In genomic region chr7:134099010-134099409, GRCm38 (mm10) we compare ENCODE assay signal across 22 mouse cellular contexts.
A peak's percentile ranks its signal among the peaks of the same experiment; 100 is the strongest.
DNase-seq lines count a peak whose midpoint lies in the region; ATAC-seq and TF ChIP-seq lines count a peak whose summit lies in the region.
"Had no signal": no experiment of that assay in that cellular context is flagged by ENCODE, and none has a peak within 500 bp of the region (broad histone marks: within the 10 kb centered on the region; RNA-seq: fewer than 3 reads in every experiment).

No protein-coding gene starts in this region.

- H3K27me3 ChIP-seq in hindbrain, postnatal 0 days (ENCODE audit: insufficient read depth, low read length): no peaks in the 10 kb centered on the region
- no peaks in the 10 kb centered on the region for H3K27me3 ChIP-seq in hindbrain, embryonic 11.5 days (ENCODE audit: control insufficient read depth, insufficient read depth, low read length)
- no peaks in the 10 kb centered on the region for H3K27me3 ChIP-seq in limb, embryonic 12.5 days
- no peaks in the 10 kb centered on the region for H3K27me3 ChIP-seq in limb, embryonic 10.5 days (ENCODE audit: low read depth, poor library complexity, severe bottlenecking)
- H3K27me3 ChIP-seq in midbrain, embryonic 16.5 days (ENCODE audit: control insufficient read depth, insufficient read depth, low read depth, low read length): no peaks in the 10 kb centered on the region
- no peaks in the 10 kb centered on the region for H3K27me3 ChIP-seq in midbrain, embryonic 15.5 days (replicated peaks)
- H3K27me3 ChIP-seq: CH12.LX; intestine, embryonic 15.5 days; limb, embryonic 15.5 days had no signal

- no peak overlapping the region for H3K9ac ChIP-seq in hindbrain, postnatal 0 days (replicated peaks; ENCODE audit: low read length)
- no peak overlapping the region for H3K9ac ChIP-seq in hindbrain, embryonic 11.5 days (ENCODE audit: low read depth, low read length)
- H3K9ac ChIP-seq in limb, embryonic 12.5 days (replicated peaks): no peak overlapping the region
- H3K9ac ChIP-seq in midbrain, embryonic 16.5 days (ENCODE audit: low read depth, low read length): no peak overlapping the region
- H3K9ac ChIP-seq in midbrain, embryonic 15.5 days: no peak overlapping the region
- H3K9ac ChIP-seq: intestine, embryonic 15.5 days; limb, embryonic 15.5 days; liver, embryonic 14.5 days had no signal

- H3K4me3 ChIP-seq in hindbrain, postnatal 0 days (ENCODE audit: low read length): no peak overlapping the region
- no peak overlapping the region for H3K4me3 ChIP-seq in hindbrain, embryonic 11.5 days (ENCODE audit: low read depth, low read length)
- H3K4me3 ChIP-seq in limb, embryonic 12.5 days (replicated peaks): no peak overlapping the region
- no peak overlapping the region for H3K4me3 ChIP-seq in limb, embryonic 10.5 days
- no peak overlapping the region for H3K4me3 ChIP-seq in midbrain, embryonic 16.5 days (ENCODE audit: low read depth, low read length)
- H3K4me3 ChIP-seq in midbrain, embryonic 15.5 days: no peak overlapping the region
- no peak overlapping the region for H3K4me3 ChIP-seq in embryonic fibroblast, embryonic 13.5 days (ENCODE audit: insufficient read depth, low read length)
- H3K4me3 ChIP-seq: heart, embryonic 10.5 days; hindbrain, embryonic 10.5 days; intestine, embryonic 15.5 days; layer of hippocampus, adult 2 months; limb, embryonic 15.5 days had no signal

- no peak for TF ChIP-seq CTCF in hindbrain, postnatal 0 days (IDR thresholded peaks at IDR 0.05; ENCODE audit: low read depth)
- TF ChIP-seq CTCF in embryonic fibroblast, embryonic 13.5 days (IDR thresholded peaks at IDR 0.05; ENCODE audit: borderline replicate concordance, insufficient read depth, low read length): no peak

- no peak overlapping the region for H3K27ac ChIP-seq in hindbrain, postnatal 0 days
- no peak overlapping the region for H3K27ac ChIP-seq in hindbrain, embryonic 11.5 days (ENCODE audit: low read depth, low read length)
- H3K27ac ChIP-seq in limb, embryonic 12.5 days: 0 out of 2 replicates have a peak overlapping the region, but pooled peaks have one; percentile 50
- no peak overlapping the region for H3K27ac ChIP-seq in limb, embryonic 10.5 days
- H3K27ac ChIP-seq in midbrain, embryonic 16.5 days (ENCODE audit: low read length): 0 out of 2 replicates have a peak overlapping the region, but pooled peaks have one; percentile 3
- H3K27ac ChIP-seq in midbrain, embryonic 15.5 days: no peak overlapping the region
- peak overlapping the region; percentile 21; the same call in 1 of the 2 replicates for H3K27ac ChIP-seq in embryonic fibroblast, embryonic 13.5 days (ENCODE audit: insufficient read depth, low read length)
- H3K27ac ChIP-seq: heart, embryonic 10.5 days; hindbrain, embryonic 10.5 days; intestine, embryonic 15.5 days; layer of hippocampus, adult 2 months; liver, embryonic 14.5 days had no signal

- 47% methylated on average over 4 of the region's 4 CpGs for WGBS in hindbrain, postnatal 0 days
- WGBS in hindbrain, embryonic 11.5 days: 63% methylated on average over 4 of the region's 4 CpGs
- 57% methylated on average over 4 of the region's 4 CpGs for WGBS in limb, embryonic 12.5 days
- 78% methylated on average over 4 of the region's 4 CpGs for whole genome bisulfite sequencing in limb, embryonic 10.5 days
- 58% methylated on average over 4 of the region's 4 CpGs for WGBS in midbrain, embryonic 16.5 days
- 51% methylated on average over 4 of the region's 4 CpGs for WGBS in midbrain, embryonic 15.5 days

- H3K4me2 ChIP-seq in hindbrain, postnatal 0 days (ENCODE audit: low read depth, low read length): no peak overlapping the region
- H3K4me2 ChIP-seq in hindbrain, embryonic 11.5 days (replicated peaks; ENCODE audit: low read depth, low read length): no peak overlapping the region
- H3K4me2 ChIP-seq in limb, embryonic 12.5 days: no peak overlapping the region
- H3K4me2 ChIP-seq in midbrain, embryonic 16.5 days (ENCODE audit: low read length): no peak overlapping the region
- H3K4me2 ChIP-seq in midbrain, embryonic 15.5 days: no peak overlapping the region
- H3K4me2 ChIP-seq: intestine, embryonic 15.5 days; limb, embryonic 15.5 days had no signal

- no peak for TF ChIP-seq POLR2A in embryonic fibroblast, embryonic 13.5 days (IDR thresholded peaks at IDR 0.05; ENCODE audit: low read depth, low read length)

- ATAC-seq in hindbrain, postnatal 0 days: no peak
- no peak for ATAC-seq in hindbrain, embryonic 11.5 days (ENCODE audit: low FRiP score)
- no peak; the same call in 1 of the 2 replicates for ATAC-seq in limb, embryonic 12.5 days (ENCODE audit: insufficient number of reproducible peaks, insufficient read depth, low FRiP score, low TSS enrichment, low read depth)
- no peak for ATAC-seq in midbrain, embryonic 16.5 days
- ATAC-seq in midbrain, embryonic 15.5 days (replicated peaks): no peak
- ATAC-seq: forebrain, embryonic 14.5 days; intestine, embryonic 15.5 days had no signal

- H3K9me3 ChIP-seq in hindbrain, postnatal 0 days (ENCODE audit: low read length): no peaks in the 10 kb centered on the region
- no peaks in the 10 kb centered on the region for H3K9me3 ChIP-seq in hindbrain, embryonic 11.5 days (ENCODE audit: control insufficient read depth, low read length)
- H3K9me3 ChIP-seq in limb, embryonic 12.5 days: no peaks in the 10 kb centered on the region
- H3K9me3 ChIP-seq in limb, embryonic 10.5 days (replicated peaks): no peaks in the 10 kb centered on the region
- no peaks in the 10 kb centered on the region for H3K9me3 ChIP-seq in midbrain, embryonic 16.5 days (replicated peaks; ENCODE audit: control insufficient read depth, low read length, poor library complexity, severe bottlenecking)
- H3K9me3 ChIP-seq in midbrain, embryonic 15.5 days: no peaks in the 10 kb centered on the region
- H3K9me3 ChIP-seq: heart, embryonic 10.5 days; hindbrain, embryonic 10.5 days; intestine, embryonic 15.5 days; limb, embryonic 15.5 days had no signal

- H3K4me1 ChIP-seq in hindbrain, postnatal 0 days (ENCODE audit: insufficient read depth, low read length): no peaks in the 10 kb centered on the region
- H3K4me1 ChIP-seq in hindbrain, embryonic 11.5 days (replicated peaks; ENCODE audit: control insufficient read depth, insufficient read depth, low read length): no peaks in the 10 kb centered on the region
- peaks cover 14% of the 10 kb centered on the region for H3K4me1 ChIP-seq in limb, embryonic 12.5 days (replicated peaks)
- peaks cover 4% of the 10 kb centered on the region for H3K4me1 ChIP-seq in limb, embryonic 10.5 days
- no peaks in the 10 kb centered on the region for H3K4me1 ChIP-seq in midbrain, embryonic 16.5 days (ENCODE audit: control insufficient read depth, insufficient read depth, low read length)
- no peaks in the 10 kb centered on the region for H3K4me1 ChIP-seq in midbrain, embryonic 15.5 days
- H3K4me1 ChIP-seq in embryonic fibroblast, embryonic 13.5 days (ENCODE audit: control insufficient read depth, insufficient read depth, low read length): peaks cover 6% of the 10 kb centered on the region; the same call in 1 of the 2 replicates
- H3K4me1 ChIP-seq: intestine, embryonic 15.5 days had no signal

- H3K36me3 ChIP-seq in hindbrain, postnatal 0 days (ENCODE audit: insufficient read depth, low read length): no peaks in the 10 kb centered on the region
- H3K36me3 ChIP-seq in hindbrain, embryonic 11.5 days (ENCODE audit: control insufficient read depth, insufficient read depth, low read length): no peaks in the 10 kb centered on the region
- no peaks in the 10 kb centered on the region for H3K36me3 ChIP-seq in limb, embryonic 12.5 days
- H3K36me3 ChIP-seq in limb, embryonic 10.5 days: no peaks in the 10 kb centered on the region
- no peaks in the 10 kb centered on the region for H3K36me3 ChIP-seq in midbrain, embryonic 16.5 days (ENCODE audit: control insufficient read depth, insufficient read depth, low read length)
- H3K36me3 ChIP-seq in midbrain, embryonic 15.5 days (replicated peaks): no peaks in the 10 kb centered on the region
- H3K36me3 ChIP-seq: G1E; heart, embryonic 10.5 days; hindbrain, embryonic 10.5 days; intestine, embryonic 15.5 days; limb, embryonic 15.5 days had no signal

- DNase-seq in hindbrain, postnatal 0 days (ENCODE audit: low spot score): peak; percentile 23
- no peak for DNase-seq in hindbrain, embryonic 11.5 days (ENCODE audit: low spot score)
- no peak for DNase-seq in limb, embryonic 10.5 days (ENCODE audit: low spot score)
- DNase-seq: adrenal gland, adult 2 months; B cell, adult 2 months; cerebellum, adult 11-12 months; cerebellum, postnatal 10 days; layer of hippocampus, postnatal 36 days; spleen, adult 18-20 months had no signal

Comparison
In these comparisons a context has a peak if more than half of its experiments do, and no peak if none do; other contexts are left out.
1. H3K27ac ChIP-seq: peak in limb, embryonic 12.5 days (single experiment), midbrain, embryonic 16.5 days (single experiment) and embryonic fibroblast, embryonic 13.5 days (single experiment); none in hindbrain, postnatal 0 days (single experiment), hindbrain, embryonic 11.5 days (single experiment), limb, embryonic 10.5 days (single experiment) and midbrain, embryonic 15.5 days (single experiment).